ENCODE assay signal across 9 mouse cellular contexts in genomic region chr13:59971231-59972092, GRCm38 (mm10).
DNase-seq lines count a peak whose midpoint lies in the region; ATAC-seq and TF ChIP-seq lines count a peak whose summit lies in the region.
"Had no signal": no experiment of that assay in that cellular context is flagged by ENCODE, and none has a peak within 500 bp of the region (broad histone marks: within the 10 kb centered on the region; RNA-seq: fewer than 3 reads in every experiment).

No protein-coding gene starts in this region.

- no peak for DNase-seq in cerebellum, adult 9-11 months
- peak; percentile 11 for DNase-seq in ZHBTc4 (ENCODE audit: low read depth, low spot score)

- peaks cover 12% of the 10 kb centered on the region; the same call in 1 of the 2 replicates for H3K27me3 ChIP-seq in hindbrain, embryonic 13.5 days
- H3K27me3 ChIP-seq in liver, embryonic 12.5 days (replicated peaks), result peaks cover 42% of the 10 kb centered on the region
- H3K27me3 ChIP-seq in testis, adult 2 months (ENCODE audit: control insufficient read depth, insufficient read depth, low read length), result no peaks in the 10 kb centered on the region; the same call in 1 of the 2 replicates

- H3K4me3 ChIP-seq in hindbrain, embryonic 13.5 days, result peak overlapping the region; percentile 23
- 0 out of 2 replicates have a peak overlapping the region, but pooled peaks have one; percentile 4 for H3K4me3 ChIP-seq in liver, embryonic 12.5 days
- H3K4me3 ChIP-seq in testis, adult 2 months (ENCODE audit: control insufficient read depth, low read depth, low read length), result peak overlapping the region; percentile 28
- H3K4me3 ChIP-seq: myocyte had no signal

- 0 out of 2 replicates have a peak overlapping the region, but pooled peaks have one; percentile 21 for H3K9ac ChIP-seq in hindbrain, embryonic 13.5 days
- H3K9ac ChIP-seq in liver, embryonic 12.5 days, result no peak overlapping the region

- H3K9me3 ChIP-seq in hindbrain, embryonic 13.5 days, result no peaks in the 10 kb centered on the region
- no peaks in the 10 kb centered on the region for H3K9me3 ChIP-seq in liver, embryonic 12.5 days (replicated peaks)

- 1% methylated on average over 25 of the region's 25 CpGs for WGBS in hindbrain, embryonic 13.5 days
- 23% methylated on average over 25 of the region's 25 CpGs for WGBS in liver, embryonic 12.5 days (ENCODE audit: insufficient replicate concordance)

- TF ChIP-seq POLR2A in testis, adult 2 months (IDR thresholded peaks at IDR 0.05; ENCODE audit: control insufficient read depth, low read depth, low read length), result no peak

- no peak for TF ChIP-seq CTCF in testis, adult 2 months (IDR thresholded peaks at IDR 0.05; ENCODE audit: control insufficient read depth, insufficient read depth, insufficient replicate concordance, low read depth, low read length)

- no peaks in the 10 kb centered on the region for H3K36me3 ChIP-seq in hindbrain, embryonic 13.5 days
- H3K36me3 ChIP-seq in liver, embryonic 12.5 days, result no peaks in the 10 kb centered on the region
- no peaks in the 10 kb centered on the region for H3K36me3 ChIP-seq in testis, adult 2 months (ENCODE audit: control insufficient read depth, insufficient read depth, low read length)

- 0 out of 2 replicates have a peak, but pooled peaks have one; percentile 18 for ATAC-seq in cerebellum, adult (ENCODE audit: insufficient number of reproducible peaks, low FRiP score, low TSS enrichment)
- peak; percentile 63 for ATAC-seq in hindbrain, embryonic 13.5 days (ENCODE audit: low FRiP score)
- ATAC-seq in liver, embryonic 12.5 days, result no peak
- ATAC-seq in frontal cortex, adult (ENCODE audit: low TSS enrichment), result no peak
- ATAC-seq in erythroblast, adult 5-6 weeks (replicated peaks; ENCODE audit: low FRiP score, poor library complexity, severe bottlenecking), result no peak

- peaks cover 22% of the 10 kb centered on the region for H3K4me1 ChIP-seq in hindbrain, embryonic 13.5 days (replicated peaks)
- H3K4me1 ChIP-seq in liver, embryonic 12.5 days, result no peaks in the 10 kb centered on the region
- H3K4me1 ChIP-seq in testis, adult 2 months (ENCODE audit: control insufficient read depth, insufficient read depth, low read length), result peaks cover 8% of the 10 kb centered on the region

- 0 out of 2 replicates have a peak overlapping the region, but pooled peaks have one; percentile 8 for H3K27ac ChIP-seq in hindbrain, embryonic 13.5 days
- no peak overlapping the region for H3K27ac ChIP-seq in liver, embryonic 12.5 days
- no peak overlapping the region; the same call in 1 of the 2 replicates for H3K27ac ChIP-seq in testis, adult 2 months (ENCODE audit: control insufficient read depth, insufficient read depth, low read depth, low read length)

- H3K4me2 ChIP-seq in hindbrain, embryonic 13.5 days, result peak overlapping the region; percentile 50
- H3K4me2 ChIP-seq in liver, embryonic 12.5 days, result peak overlapping the region; percentile 40

Comparison
In these comparisons a context has a peak if more than half of its experiments do, and no peak if none do; other contexts are left out.
1. ATAC-seq: peak in cerebellum, adult (single experiment) and hindbrain, embryonic 13.5 days (single experiment); none in liver, embryonic 12.5 days (single experiment), frontal cortex, adult (single experiment) and erythroblast, adult 5-6 weeks (single experiment).
2. Peak in every context shown above with its lines, with median percentiles within 50 percentile points of each other: H3K4me3 ChIP-seq.